Mouse (Mus musculus) limb, embryonic 12.5 days (tissue): ENCODE results near the gene Limch1. TPM values are rescaled to one million over a fixed set of nuclear protein-coding genes. Genes with fewer than 3 reads are reported as not detected.

Source experiments
- ATAC-seq: fragments of 200-750 bp; cut with Nextera tagmentation; 2 replicates; pipeline ENCODE4 v1.8.0; 2017; ENCODE audit warnings: low read depth, moderate TSS enrichment; ENCODE audit not compliant: insufficient number of reproducible peaks, insufficient read depth, low FRiP score, low TSS enrichment
- H3K27ac ChIP-seq: fragments of 300-500 bp; sonication (generic); 2 replicates; pipeline ENCODE4 v1.5.1; 2016; ENCODE audit warnings: mild to moderate bottlenecking, moderate library complexity
- H3K27me3 ChIP-seq: fragments of 300-500 bp; sonication (generic); 2 replicates; pipeline ENCODE4 v1.6.1; 2016; ENCODE audit warnings: mild to moderate bottlenecking, moderate library complexity
- H3K36me3 ChIP-seq: fragments of 300-500 bp; sonication (generic); 2 replicates; pipeline ENCODE4 v1.6.1; 2016; ENCODE audit warnings: mild to moderate bottlenecking, moderate library complexity
- H3K4me1 ChIP-seq: fragments of 300-500 bp; sonication (generic); replicated peaks from 2 replicates; pipeline ENCODE4 v1.6.1; 2016
- H3K4me2 ChIP-seq: fragments of 300-500 bp; sonication (generic); 2 replicates; pipeline ENCODE4 v1.6.1; 2016; ENCODE audit warnings: mild to moderate bottlenecking, moderate library complexity
- H3K4me3 ChIP-seq: fragments of 300-500 bp; sonication (generic); replicated peaks from 2 replicates; pipeline ENCODE4 v1.5.1; 2016; ENCODE audit warnings: mild to moderate bottlenecking
- H3K9ac ChIP-seq: fragments of 300-500 bp; sonication (generic); replicated peaks from 2 replicates; pipeline ENCODE4 v1.6.1; 2016; ENCODE audit warnings: mild to moderate bottlenecking, moderate library complexity
- H3K9me3 ChIP-seq: fragments of 300-500 bp; sonication (generic); 2 replicates; pipeline ENCODE4 v1.6.1; 2016; ENCODE audit warnings: mild to moderate bottlenecking, moderate library complexity
- WGBS: fragments of 180-500 bp; shearing (Covaris S2); methylation state at CpG from one replicate; pipeline ENCODE4 v1.1.7; 2016; 5-methylcytosine and 5-hydroxymethylcytosine counted together
- polyA plus RNA-seq: library from polyadenylated mRNA; unstranded; fragments of >200 nt; fragmentation: Nextera tagmentation; extraction: Ambion mirVana; gene quantifications from 2 replicates; pipeline ENCODE4 v1.2.1, GENCODE M21; 2016

Gene Limch1
- polyA plus RNA-seq, 1 experiment from 2014 or later, result 58.1 TPM

GRCm38 (mm10) chr5:66807737-66808136 lies 62.1 kb downstream of the Limch1 start:
- H3K4me1 ChIP-seq, result peaks cover 5% of the 10 kb centered on the region; the same call in 1 of the 2 replicates
- no peaks in the 10 kb centered on the region for H3K27me3 ChIP-seq
- ATAC-seq, result no peak
- no peak overlapping the region for H3K4me3 ChIP-seq
- 93% methylated on average over 6 of the region's 6 CpGs for WGBS
- no peak overlapping the region for H3K9ac ChIP-seq
- H3K36me3 ChIP-seq, result no peaks in the 10 kb centered on the region
- no peaks in the 10 kb centered on the region for H3K9me3 ChIP-seq
- no peak overlapping the region for H3K27ac ChIP-seq
- H3K4me2 ChIP-seq, result no peak overlapping the region

GRCm38 (mm10) chr5:66809016-66809570 lies 63.5 kb downstream of the Limch1 start:
- no peak overlapping the region for H3K27ac ChIP-seq

GRCm38 (mm10) chr5:66810396-66810795 lies 64.8 kb downstream of the Limch1 start:
- Histone ChIP-seq H3K4me3 (no peak overlapping the region), H3K4me1 (peaks cover 3% of the 10 kb centered on the region; the same call in 1 of the 2 replicates), H3K4me2 (no peak overlapping the region), H3K9me3 (no peaks in the 10 kb centered on the region), H3K9ac (no peak overlapping the region), H3K27me3 (no peaks in the 10 kb centered on the region), H3K36me3 (no peaks in the 10 kb centered on the region), H3K27ac (no peak overlapping the region)
- ATAC-seq, result no peak
- 60% methylated on average over 2 of the region's 2 CpGs for WGBS

More at GRCm38 (mm10) chr5:66809016-66809570, 63.5 kb downstream of the Limch1 start:
- H3K4me2 ChIP-seq, result no peak overlapping the region
- no peak overlapping the region for H3K4me3 ChIP-seq
- H3K9me3 ChIP-seq, result no peaks in the 10 kb centered on the region
- H3K27me3 ChIP-seq, result no peaks in the 10 kb centered on the region
- no peak for ATAC-seq
- no peak overlapping the region for H3K9ac ChIP-seq
- peaks cover 3% of the 10 kb centered on the region; the same call in 1 of the 2 replicates for H3K4me1 ChIP-seq
- no peaks in the 10 kb centered on the region for H3K36me3 ChIP-seq
- WGBS, result 73% methylated on average over 9 of the region's 9 CpGs

GRCm38 (mm10) chr5:66814674-66815073 lies 69.0 kb downstream of the Limch1 start:
- no peaks in the 10 kb centered on the region for H3K4me1 ChIP-seq
- no peak overlapping the region for H3K4me3 ChIP-seq
- H3K27me3 ChIP-seq, result no peaks in the 10 kb centered on the region
- no peak overlapping the region for H3K9ac ChIP-seq
- no peaks in the 10 kb centered on the region for H3K36me3 ChIP-seq
- no peak overlapping the region for H3K4me2 ChIP-seq
- H3K9me3 ChIP-seq, result no peaks in the 10 kb centered on the region
- H3K27ac ChIP-seq, result no peak overlapping the region
- whole genome bisulfite sequencing, result 84% methylated on average over 3 of the region's 3 CpGs
- no peak for ATAC-seq

- H3K4me3 ChIP-seq, result no peak overlapping the region
- no peaks in the 10 kb centered on the region; the same call in 1 of the 2 replicates for H3K4me1 ChIP-seq
- ATAC-seq, result no peak
- no peaks in the 10 kb centered on the region for H3K36me3 ChIP-seq
- WGBS, result 58% methylated on average over 6 of the region's 6 CpGs
- no peaks in the 10 kb centered on the region for H3K9me3 ChIP-seq
- no peaks in the 10 kb centered on the region for H3K27me3 ChIP-seq
- H3K4me2 ChIP-seq, result no peak overlapping the region
- H3K27ac ChIP-seq, result no peak overlapping the region
- no peak overlapping the region for H3K9ac ChIP-seq
These were observed 70.2 kb downstream of the Limch1 start for GRCm38 (mm10) chr5:66815877-66816276.

- H3K9ac ChIP-seq, result no peak overlapping the region
- no peak overlapping the region for H3K4me3 ChIP-seq
- H3K27me3 ChIP-seq, result no peaks in the 10 kb centered on the region
- ATAC-seq, result no peak
- H3K4me2 ChIP-seq, result no peak overlapping the region
- H3K36me3 ChIP-seq, result no peaks in the 10 kb centered on the region
- H3K27ac ChIP-seq, result no peak overlapping the region
- WGBS, result 68% methylated on average over 18 of the region's 18 CpGs
- H3K9me3 ChIP-seq, result no peaks in the 10 kb centered on the region
- H3K4me1 ChIP-seq, result no peaks in the 10 kb centered on the region; the same call in 1 of the 2 replicates
These were observed 71.1 kb downstream of the Limch1 start for GRCm38 (mm10) chr5:66816751-66817150.

- Histone ChIP-seq H3K27me3 (no peaks in the 10 kb centered on the region), H3K9me3 (no peaks in the 10 kb centered on the region), H3K4me2 (no peak overlapping the region), H3K9ac (no peak overlapping the region), H3K27ac (no peak overlapping the region), H3K4me3 (no peak overlapping the region), H3K36me3 (no peaks in the 10 kb centered on the region), H3K4me1 (no peaks in the 10 kb centered on the region; the same call in 1 of the 2 replicates)
- no peak for ATAC-seq
- 94% methylated on average over 8 of the region's 8 CpGs for WGBS
These were observed 71.7 kb downstream of the Limch1 start for GRCm38 (mm10) chr5:66817184-66817956.

GRCm38 (mm10) chr5:66822500-66823205 lies 77.0 kb downstream of the Limch1 start:
- Histone ChIP-seq H3K4me2 (no peak overlapping the region), H3K36me3 (no peaks in the 10 kb centered on the region), H3K27me3 (no peaks in the 10 kb centered on the region), H3K4me3 (no peak overlapping the region), H3K9me3 (no peaks in the 10 kb centered on the region), H3K9ac (no peak overlapping the region), H3K27ac (no peak overlapping the region), H3K4me1 (no peaks in the 10 kb centered on the region; the same call in 1 of the 2 replicates)
- 89% methylated on average over 6 of the region's 6 CpGs for WGBS
- ATAC-seq, result no peak

GRCm38 (mm10) chr5:66825586-66825985 lies 80.0 kb downstream of the Limch1 start:
- Histone ChIP-seq H3K4me1 (peaks cover 3% of the 10 kb centered on the region; the same call in 1 of the 2 replicates), H3K27ac (no peak overlapping the region), H3K9me3 (no peaks in the 10 kb centered on the region), H3K9ac (no peak overlapping the region), H3K4me3 (no peak overlapping the region), H3K36me3 (no peaks in the 10 kb centered on the region), H3K27me3 (no peaks in the 10 kb centered on the region), H3K4me2 (no peak overlapping the region)
- ATAC-seq, result no peak
- 85% methylated on average over 4 of the region's 4 CpGs for WGBS

GRCm38 (mm10) chr5:66826844-66827243 lies 81.2 kb downstream of the Limch1 start:
- no peak for ATAC-seq

GRCm38 (mm10) chr5:66829505-66829904 lies 83.9 kb downstream of the Limch1 start:
- no peaks in the 10 kb centered on the region for H3K9me3 ChIP-seq
- WGBS, result 78% methylated on average over 5 of the region's 5 CpGs

More at GRCm38 (mm10) chr5:66826844-66827243, 81.2 kb downstream of the Limch1 start:
- Histone ChIP-seq H3K4me1 (0 out of 2 replicates have a peak, but pooled peaks cover 3% of the 10 kb centered on the region), H3K9me3 (no peaks in the 10 kb centered on the region), H3K36me3 (no peaks in the 10 kb centered on the region), H3K9ac (no peak overlapping the region), H3K27ac (no peak overlapping the region), H3K4me2 (no peak overlapping the region), H3K27me3 (no peaks in the 10 kb centered on the region), H3K4me3 (no peak overlapping the region)
- WGBS, result 78% methylated on average over 8 of the region's 8 CpGs

More at GRCm38 (mm10) chr5:66829505-66829904, 83.9 kb downstream of the Limch1 start:
- H3K4me3 ChIP-seq, result no peak overlapping the region
- H3K36me3 ChIP-seq, result no peaks in the 10 kb centered on the region
- H3K4me1 ChIP-seq, result 0 out of 2 replicates have a peak, but pooled peaks cover 3% of the 10 kb centered on the region
- no peaks in the 10 kb centered on the region for H3K27me3 ChIP-seq
- H3K4me2 ChIP-seq, result no peak overlapping the region
- no peak for ATAC-seq
- no peak overlapping the region for H3K9ac ChIP-seq
- no peak overlapping the region for H3K27ac ChIP-seq
